Mouse (Mus musculus) hindbrain, embryonic 14.5 days (tissue): ENCODE results near the gene Stat5b. TPM values are rescaled to one million over a fixed set of nuclear protein-coding genes. Genes with fewer than 3 reads are reported as not detected.

Source experiments
- ATAC-seq: fragments of 200-750 bp; cut with Nextera tagmentation; 2 replicates; pipeline ENCODE4 v1.8.0; 2017; ENCODE audit warnings: moderate number of reproducible peaks, mild to moderate bottlenecking, moderate TSS enrichment, moderate library complexity; ENCODE audit not compliant: low FRiP score
- DNase-seq: peaks from one replicate; pipeline ENCODE4 v3.0.0-alpha.2; 2015; ENCODE audit warnings: low spot score
- H3K27ac ChIP-seq: fragments of 300-500 bp; sonication (generic); 2 replicates; pipeline ENCODE4 v1.5.1; 2014; ENCODE audit warnings: mild to moderate bottlenecking, moderate library complexity
- H3K27me3 ChIP-seq: fragments of 300-500 bp; sonication (generic); 2 replicates; pipeline ENCODE4 v1.6.1; 2014; ENCODE audit warnings: mild to moderate bottlenecking, low read length, mixed read lengths; ENCODE audit not compliant: control insufficient read depth, insufficient read depth
- H3K36me3 ChIP-seq: fragments of 300-500 bp; sonication (generic); replicated peaks from 2 replicates; pipeline ENCODE4 v1.6.1; 2014; ENCODE audit not compliant: control insufficient read depth, insufficient read depth
- H3K4me1 ChIP-seq: fragments of 300-500 bp; sonication (generic); replicated peaks from 2 replicates; pipeline ENCODE4 v1.6.1; 2014; ENCODE audit warnings: antibody characterized with exemption, low read length, mixed read lengths; ENCODE audit not compliant: control insufficient read depth, insufficient read depth
- H3K4me2 ChIP-seq: fragments of 300-500 bp; sonication (generic); replicated peaks from 2 replicates; pipeline ENCODE4 v1.6.1; 2014; ENCODE audit warnings: mild to moderate bottlenecking, moderate library complexity
- H3K4me3 ChIP-seq: fragments of 300-500 bp; sonication (generic); replicated peaks from 2 replicates; pipeline ENCODE4 v1.5.1; 2014; ENCODE audit warnings: mild to moderate bottlenecking, low read length
- H3K9ac ChIP-seq: fragments of 300-500 bp; sonication (generic); 2 replicates; pipeline ENCODE4 v1.6.1; 2014
- H3K9me3 ChIP-seq: fragments of 300-500 bp; sonication (generic); 2 replicates; pipeline ENCODE4 v1.6.1; 2016; ENCODE audit warnings: low read length; ENCODE audit not compliant: control insufficient read depth
- WGBS: fragments of 180-500 bp; shearing (Covaris S2); extraction: QIAGEN DNeasy Blood & Tissue Kit; methylation state at CpG from one replicate; pipeline ENCODE4 v1.1.7; 2014; 5-methylcytosine and 5-hydroxymethylcytosine counted together
- polyA plus RNA-seq: library from polyadenylated mRNA; unstranded; fragments of >200 nt; fragmentation: Nextera tagmentation; extraction: Ambion mirVana; gene quantifications from 2 replicates; pipeline ENCODE4 v1.2.1, GENCODE M21; 2014

Stat5b gene
- polyA plus RNA-seq, 1 experiment from 2014 or later = 19.0 TPM

- Histone ChIP-seq H3K27ac (no peak overlapping the region), H3K4me1 (peaks cover 20% of the 10 kb centered on the region), H3K9me3 (no peaks in the 10 kb centered on the region), H3K4me3 (no peak overlapping the region), H3K9ac (no peak overlapping the region), H3K4me2 (no peak overlapping the region), H3K36me3 (no peaks in the 10 kb centered on the region), H3K27me3 (no peaks in the 10 kb centered on the region)
- no peak for ATAC-seq
- 86% methylated on average over 6 of the region's 6 CpGs for WGBS
- DNase-seq = no peak
Measured at GRCm38 (mm10) chr11:100845793-100846192, 4.7 kb downstream of the Stat5b start.

- Histone ChIP-seq H3K9me3 (no peaks in the 10 kb centered on the region), H3K4me1 (peaks cover 15% of the 10 kb centered on the region), H3K9ac (no peak overlapping the region), H3K27me3 (no peaks in the 10 kb centered on the region), H3K36me3 (no peaks in the 10 kb centered on the region), H3K27ac (no peak overlapping the region), H3K4me3 (no peak overlapping the region), H3K4me2 (no peak overlapping the region)
- ATAC-seq (no peak), DNase-seq (no peak)
- 89% methylated on average over 4 of the region's 4 CpGs for WGBS
Measured at GRCm38 (mm10) chr11:100844121-100844520, 6.4 kb downstream of the Stat5b start.

GRCm38 (mm10) chr11:100843070-100843669 lies 7.4 kb downstream of the Stat5b start:
- ATAC-seq = no peak
- Histone ChIP-seq H3K4me1 (peaks cover 6% of the 10 kb centered on the region), H3K9ac (no peak overlapping the region), H3K36me3 (no peaks in the 10 kb centered on the region), H3K4me2 (no peak overlapping the region), H3K27ac (no peak overlapping the region), H3K9me3 (no peaks in the 10 kb centered on the region), H3K27me3 (no peaks in the 10 kb centered on the region), H3K4me3 (no peak overlapping the region)
- over 99% methylated on average over 8 of the region's 8 CpGs for WGBS
- DNase-seq = no peak

GRCm38 (mm10) chr11:100842025-100842424 lies 8.5 kb downstream of the Stat5b start:
- DNase-seq (no peak), ATAC-seq (no peak)
- 86% methylated on average over 7 of the region's 7 CpGs for WGBS
- H3K36me3 ChIP-seq = no peaks in the 10 kb centered on the region
- H3K4me2 ChIP-seq = no peak overlapping the region
- H3K27me3 ChIP-seq = no peaks in the 10 kb centered on the region
- H3K9ac ChIP-seq = no peak overlapping the region
- no peaks in the 10 kb centered on the region for H3K9me3 ChIP-seq
- no peak overlapping the region for H3K4me3 ChIP-seq
- H3K4me1 ChIP-seq = no peaks in the 10 kb centered on the region
- H3K27ac ChIP-seq = no peak overlapping the region

- Histone ChIP-seq H3K9me3 (no peaks in the 10 kb centered on the region), H3K4me3 (no peak overlapping the region)
- 75% methylated on average over 12 of the region's 12 CpGs for WGBS
Measured at GRCm38 (mm10) chr11:100840866-100841265, 9.7 kb downstream of the Stat5b start.

GRCm38 (mm10) chr11:100839523-100839922 lies 11.0 kb downstream of the Stat5b start:
- Histone ChIP-seq H3K4me1 (no peaks in the 10 kb centered on the region), H3K27ac (no peak overlapping the region), H3K27me3 (no peaks in the 10 kb centered on the region), H3K9me3 (no peaks in the 10 kb centered on the region), H3K4me2 (no peak overlapping the region), H3K36me3 (no peaks in the 10 kb centered on the region), H3K9ac (no peak overlapping the region), H3K4me3 (no peak overlapping the region)
- no peak for DNase-seq
- no peak for ATAC-seq
- 76% methylated on average over 8 of the region's 8 CpGs for WGBS

More at GRCm38 (mm10) chr11:100840866-100841265, 9.7 kb downstream of the Stat5b start:
- Histone ChIP-seq H3K9ac (no peak overlapping the region), H3K27ac (no peak overlapping the region), H3K4me1 (no peaks in the 10 kb centered on the region), H3K27me3 (no peaks in the 10 kb centered on the region), H3K36me3 (no peaks in the 10 kb centered on the region), H3K4me2 (no peak overlapping the region)
- no peak for ATAC-seq
- DNase-seq = no peak

- ATAC-seq = no peak
- WGBS = 95% methylated on average over 9 of the region's 9 CpGs
- no peak overlapping the region for H3K4me3 ChIP-seq
Measured at GRCm38 (mm10) chr11:100838894-100839293, 11.6 kb downstream of the Stat5b start.

GRCm38 (mm10) chr11:100836923-100837702 lies 13.4 kb downstream of the Stat5b start:
- H3K27me3 ChIP-seq = no peaks in the 10 kb centered on the region
- no peak overlapping the region for H3K27ac ChIP-seq
- no peak overlapping the region for H3K4me3 ChIP-seq
- H3K9ac ChIP-seq = no peak overlapping the region
- DNase-seq (no peak), ATAC-seq (no peak)
- 78% methylated on average over 9 of the region's 9 CpGs for WGBS
- H3K36me3 ChIP-seq = no peaks in the 10 kb centered on the region
- H3K9me3 ChIP-seq = no peaks in the 10 kb centered on the region
- no peaks in the 10 kb centered on the region for H3K4me1 ChIP-seq
- H3K4me2 ChIP-seq = no peak overlapping the region

More at GRCm38 (mm10) chr11:100838894-100839293, 11.6 kb downstream of the Stat5b start:
- Histone ChIP-seq H3K27me3 (no peaks in the 10 kb centered on the region), H3K9me3 (no peaks in the 10 kb centered on the region), H3K4me1 (no peaks in the 10 kb centered on the region), H3K4me2 (no peak overlapping the region), H3K27ac (no peak overlapping the region), H3K36me3 (no peaks in the 10 kb centered on the region), H3K9ac (no peak overlapping the region)
- no peak for DNase-seq

GRCm38 (mm10) chr11:100833466-100833865 lies 17.1 kb downstream of the Stat5b start:
- peaks cover 4% of the 10 kb centered on the region; the same call in 1 of the 2 replicates for H3K4me1 ChIP-seq
- H3K9me3 ChIP-seq = no peaks in the 10 kb centered on the region
- H3K27ac ChIP-seq = no peak overlapping the region
- H3K27me3 ChIP-seq = no peaks in the 10 kb centered on the region
- no peak overlapping the region for H3K4me3 ChIP-seq
- H3K36me3 ChIP-seq = no peaks in the 10 kb centered on the region
- H3K4me2 ChIP-seq = no peak overlapping the region
- 70% methylated on average over 7 of the region's 7 CpGs for WGBS
- ATAC-seq = no peak
- H3K9ac ChIP-seq = no peak overlapping the region
- DNase-seq = no peak
